Mouse (Mus musculus) small intestine, adult 2 months (tissue): Measurements from ENCODE around the gene Hist2h3b.
"Not testable (repeated sequence)": the region's sequence is repeated elsewhere in the genome, so short reads cannot be mapped to it uniquely, and the experiment has no call there.

Source experiments
- CTCF ChIP-seq: fragments of 200-500 bp; IDR thresholded peaks from 2 replicates; pipeline ENCODE4 v1.5.1; 2012; ENCODE audit warnings: low read depth, mild to moderate bottlenecking, control low read depth, inconsistent platforms, low read length, moderate library complexity, mixed read lengths; ENCODE audit not compliant: insufficient replicate concordance, insufficient read length; ENCODE audit errors: extremely low read depth
- POLR2A ChIP-seq: fragments of 200-500 bp; IDR thresholded peaks from 2 replicates; pipeline ENCODE4 v1.6.1; 2012; ENCODE audit warnings: low read depth, mild to moderate bottlenecking, control low read depth, inconsistent platforms, low read length, moderate library complexity

GRCm38 (mm10) chr3:96239949-96240798 is 28.3 kb upstream of the Hist2h3b start, which contains the start of gene Hist2h2aa2:
- TF ChIP-seq CTCF, result not testable (repeated sequence)
- TF ChIP-seq POLR2A, result 0 out of 2 replicates have a peak, but pooled peaks have one; percentile 34
